Comparison of ENCODE assay signal across 26 mouse cellular contexts in the genomic region with DNA sequence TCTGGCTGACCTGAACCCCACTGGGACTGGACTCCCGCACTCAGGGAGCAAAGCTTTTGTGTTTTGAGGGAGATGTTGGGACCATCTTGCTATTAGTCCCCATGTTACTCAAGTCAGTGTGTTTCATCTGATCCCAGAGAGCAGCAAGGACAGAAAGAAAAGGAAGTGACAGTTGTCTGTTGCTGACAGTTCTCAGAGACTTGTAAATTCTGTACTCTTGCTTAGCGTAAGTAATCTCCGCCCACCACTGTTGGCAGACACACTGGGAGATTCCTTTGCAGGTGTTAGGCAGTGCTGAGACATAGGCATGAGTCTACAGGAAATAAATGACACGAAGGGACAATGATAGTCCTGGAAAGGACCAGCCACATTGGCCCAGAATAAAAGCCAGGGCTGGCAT.
"Had no signal": no experiment of that assay in that cellular context is flagged by ENCODE, and none has a peak within 500 bp of the region (broad histone marks: within the 10 kb centered on the region; RNA-seq: fewer than 3 reads in every experiment).

No protein-coding gene starts in this region.

- H3K36me3 ChIP-seq: heart, embryonic 10.5 days; heart, embryonic 12.5 days; hindbrain, embryonic 10.5 days; hindbrain, embryonic 13.5 days; hindbrain, embryonic 15.5 days; kidney, embryonic 15.5 days; limb, embryonic 10.5 days; limb, embryonic 12.5 days; liver, embryonic 13.5 days had no signal

- H3K27me3 ChIP-seq: hindbrain, embryonic 13.5 days; hindbrain, embryonic 15.5 days; kidney, embryonic 15.5 days; limb, embryonic 12.5 days; liver, embryonic 13.5 days had no signal

- H3K4me1 ChIP-seq: heart, embryonic 10.5 days; heart, embryonic 12.5 days; hindbrain, embryonic 10.5 days; hindbrain, embryonic 13.5 days; hindbrain, embryonic 15.5 days; kidney, embryonic 15.5 days; limb, embryonic 10.5 days; limb, embryonic 12.5 days; liver, embryonic 13.5 days had no signal

- H3K9me3 ChIP-seq: heart, embryonic 10.5 days; heart, embryonic 12.5 days; hindbrain, embryonic 10.5 days; hindbrain, embryonic 13.5 days; hindbrain, embryonic 15.5 days; kidney, embryonic 15.5 days; limb, embryonic 10.5 days; limb, embryonic 12.5 days; liver, embryonic 13.5 days had no signal

- H3K27ac ChIP-seq: heart, embryonic 10.5 days; hindbrain, embryonic 10.5 days; hindbrain, embryonic 13.5 days; hindbrain, embryonic 15.5 days; hindbrain, postnatal 0 days; kidney, embryonic 15.5 days; kidney, postnatal 0 days; layer of hippocampus, adult 2 months; left cerebral cortex, adult 2 months; limb, embryonic 10.5 days; limb, embryonic 12.5 days; liver, embryonic 13.5 days had no signal

- H3K9ac ChIP-seq: heart, embryonic 12.5 days; hindbrain, embryonic 13.5 days; hindbrain, embryonic 15.5 days; kidney, embryonic 15.5 days; limb, embryonic 12.5 days; liver, embryonic 13.5 days had no signal

- H3K4me2 ChIP-seq: heart, embryonic 12.5 days; hindbrain, embryonic 13.5 days; hindbrain, embryonic 15.5 days; kidney, embryonic 15.5 days; limb, embryonic 12.5 days; liver, embryonic 11.5 days; liver, embryonic 13.5 days had no signal

- ATAC-seq: hindbrain, postnatal 0 days; intestine, embryonic 16.5 days had no signal

- DNase-seq: gastrocnemius, postnatal 14 days; gastrocnemius, postnatal 36 days; heart, adult 18-20 months; heart, postnatal 10 days; heart, postnatal 4 days; kidney, adult 11 months; kidney, adult 2 months; kidney, adult 9 months; kidney, postnatal 25 days; kidney, postnatal 4 days; liver; liver, embryonic 13.5 days had no signal

- H3K4me3 ChIP-seq: heart, embryonic 10.5 days; heart, embryonic 12.5 days; hindbrain, embryonic 10.5 days; hindbrain, embryonic 13.5 days; hindbrain, embryonic 15.5 days; kidney, embryonic 15.5 days; layer of hippocampus, adult 2 months; left cerebral cortex, adult 2 months; limb, embryonic 10.5 days; limb, embryonic 12.5 days; liver, embryonic 13.5 days had no signal
